Mouse (Mus musculus): Measurements from ENCODE around the gene Fam214a. TPM values are rescaled to one million over a fixed set of nuclear protein-coding genes. Genes with fewer than 3 reads are reported as not detected.
"Not testable (repeated sequence)": the region's sequence is repeated elsewhere in the genome, so short reads cannot be mapped to it uniquely, and the experiment has no call there.

Fam214a gene
- polyA plus RNA-seq, 1 experiment from 2014 or later, result 11.1 TPM

DNA sequence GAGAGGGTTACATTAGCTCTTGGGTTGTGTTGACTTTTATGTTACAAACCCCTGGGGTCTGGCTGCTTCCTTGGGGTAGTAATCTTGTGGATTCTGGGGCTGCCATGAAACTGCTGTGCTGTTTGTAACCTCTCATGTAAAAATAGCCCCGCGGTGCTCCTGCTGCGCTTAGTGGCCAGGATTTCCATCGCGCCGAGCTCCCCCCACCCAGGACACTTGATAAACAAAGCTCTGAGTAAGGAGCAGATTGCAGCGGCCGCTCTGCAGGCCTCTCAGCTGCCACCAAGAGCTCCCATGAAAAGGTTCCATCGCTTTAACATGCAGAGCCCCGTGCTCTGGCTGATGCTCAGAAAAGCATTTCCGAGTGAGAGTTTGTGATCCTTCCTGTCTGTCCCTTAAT is 22.1 kb downstream of the Fam214a start:
- no peaks in the 10 kb centered on the region for H3K36me3 ChIP-seq
- H3K4me1 ChIP-seq, result peaks cover 14% of the 10 kb centered on the region
- H3K9ac ChIP-seq, result no peak overlapping the region
- no peak for ATAC-seq (ENCODE audit: insufficient number of reproducible peaks, low FRiP score, low TSS enrichment, low read depth)
- 13% methylated on average over 11 of the region's 11 CpGs for WGBS
- no peaks in the 10 kb centered on the region for H3K27me3 ChIP-seq
- no peaks in the 10 kb centered on the region for H3K9me3 ChIP-seq
- H3K4me2 ChIP-seq, result peak overlapping the region; percentile 15; the same call in 1 of the 2 replicates
- H3K27ac ChIP-seq, result no peak overlapping the region
- no peak overlapping the region for H3K4me3 ChIP-seq

DNA sequence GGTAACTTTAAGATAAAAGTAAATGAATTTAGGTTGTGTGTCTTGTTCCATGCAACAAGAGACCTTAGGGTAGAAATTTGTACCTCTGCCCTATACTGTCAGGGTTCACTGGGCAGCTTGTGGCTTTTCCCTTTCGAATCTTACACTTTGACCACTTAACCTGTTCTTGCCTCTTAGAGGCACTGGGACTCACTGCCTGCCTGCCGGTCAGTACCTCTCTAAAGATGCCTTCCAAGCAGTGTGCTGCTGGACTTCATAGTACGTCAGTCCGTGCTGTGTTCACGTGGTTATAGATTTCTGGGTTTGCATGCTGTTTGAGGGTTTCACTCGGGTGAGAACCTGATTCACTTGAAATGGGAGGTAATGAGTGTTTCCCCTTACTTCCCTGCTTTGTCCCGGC is 22.7 kb downstream of the Fam214a start:
- Histone ChIP-seq H3K27ac (peak overlapping the region; percentile 82), H3K9ac (no peak overlapping the region), H3K4me3 (peak overlapping the region; percentile 51), H3K27me3 (no peaks in the 10 kb centered on the region), H3K36me3 (no peaks in the 10 kb centered on the region), H3K9me3 (no peaks in the 10 kb centered on the region), H3K4me1 (peaks cover 14% of the 10 kb centered on the region), H3K4me2 (peak overlapping the region; percentile 75)
- 16% methylated on average over 7 of the region's 7 CpGs for WGBS
- ATAC-seq (ENCODE audit: insufficient number of reproducible peaks, low FRiP score, low TSS enrichment, low read depth), result 0 out of 2 replicates have a peak, but pooled peaks have one; percentile 10

DNA sequence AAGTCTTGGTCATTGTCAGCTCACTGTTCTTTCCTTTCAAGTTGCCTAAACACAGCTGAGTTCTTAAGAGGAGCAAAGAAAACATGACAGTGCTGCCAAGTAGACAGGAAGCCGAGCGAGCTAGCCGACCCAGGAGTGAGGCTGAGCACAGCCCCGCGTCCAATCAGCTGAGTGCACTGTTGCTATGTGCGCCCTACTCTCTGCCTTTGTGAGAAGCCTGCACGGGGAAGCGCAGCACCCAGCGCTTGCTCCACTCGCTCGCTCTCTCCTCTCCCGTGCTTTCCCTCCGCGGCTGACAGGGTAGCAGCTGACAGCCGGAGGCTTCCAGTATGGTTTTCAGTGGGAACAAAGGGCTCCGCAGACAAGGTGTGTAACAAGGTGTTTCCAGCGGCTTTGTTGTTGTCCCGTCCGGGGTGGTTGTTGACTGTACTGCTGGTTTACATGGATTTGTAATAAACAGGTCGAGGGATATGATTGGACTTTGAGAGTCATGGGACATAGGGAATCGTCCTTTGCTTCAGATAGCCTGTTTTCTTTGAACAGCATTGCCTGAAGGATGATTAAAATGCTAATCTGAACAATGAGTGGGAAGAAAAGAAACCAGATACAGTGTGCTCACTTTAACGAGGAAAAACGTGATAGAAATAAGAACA is 23.4 kb downstream of the Fam214a start:
- Histone ChIP-seq H3K36me3 (no peaks in the 10 kb centered on the region), H3K9ac (peak overlapping the region; percentile 54), H3K4me2 (peak overlapping the region; percentile 75), H3K27ac (peak overlapping the region; percentile 82), H3K27me3 (no peaks in the 10 kb centered on the region), H3K9me3 (no peaks in the 10 kb centered on the region), H3K4me3 (peak overlapping the region; percentile 51), H3K4me1 (peaks cover 14% of the 10 kb centered on the region)
- ATAC-seq (ENCODE audit: insufficient number of reproducible peaks, low FRiP score, low TSS enrichment, low read depth), result peak; percentile 98
- WGBS, result under 1% methylated on average over 23 of the region's 23 CpGs

DNA sequence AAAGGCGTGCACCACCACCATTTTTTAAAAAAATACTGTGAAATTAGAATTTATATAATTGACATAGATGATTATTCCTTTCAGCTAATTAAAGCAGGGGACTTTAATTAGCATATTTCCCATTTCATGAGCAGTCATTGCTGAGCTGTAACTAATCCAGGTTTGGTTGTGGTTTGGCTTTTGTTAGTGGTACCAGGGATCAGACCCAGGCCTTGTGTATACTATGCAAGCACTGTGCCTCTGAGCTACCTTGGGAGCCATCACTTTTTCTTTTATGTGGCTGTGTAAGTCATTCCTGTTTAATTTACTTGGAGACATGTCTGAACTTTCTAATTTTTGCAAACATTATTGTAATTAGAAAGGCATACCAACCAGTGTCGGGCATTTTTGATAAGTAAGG is 24.6 kb downstream of the Fam214a start:
- no peaks in the 10 kb centered on the region for H3K27me3 ChIP-seq
- no peak overlapping the region for H3K27ac ChIP-seq
- 73% methylated on average over 2 of the region's 2 CpGs for WGBS
- no peak overlapping the region for H3K4me3 ChIP-seq
- H3K9me3 ChIP-seq, result no peaks in the 10 kb centered on the region
- no peak for ATAC-seq (ENCODE audit: insufficient number of reproducible peaks, low FRiP score, low TSS enrichment, low read depth)
- H3K4me2 ChIP-seq, result no peak overlapping the region
- no peaks in the 10 kb centered on the region for H3K36me3 ChIP-seq
- no peak overlapping the region for H3K9ac ChIP-seq
- H3K4me1 ChIP-seq, result peaks cover 14% of the 10 kb centered on the region

DNA sequence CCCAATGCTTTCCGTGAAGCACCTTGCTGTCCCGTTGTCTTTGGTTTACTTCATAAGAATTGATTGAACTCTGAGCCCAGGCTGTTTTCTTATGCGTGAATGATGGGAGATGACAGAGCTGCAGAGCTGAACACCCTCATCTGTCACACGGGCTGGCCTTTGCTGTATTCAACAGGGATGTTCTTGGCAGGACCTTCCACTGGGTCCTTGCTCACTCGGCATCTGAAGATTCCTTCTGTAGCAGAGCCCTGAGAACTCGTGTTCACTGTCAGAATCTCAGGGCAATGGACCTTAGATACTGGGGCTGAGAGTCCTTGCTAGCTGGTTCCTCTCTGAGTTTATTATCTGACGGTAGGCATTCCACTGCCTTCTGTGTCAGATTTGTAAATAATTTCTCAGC is 25.3 kb downstream of the Fam214a start:
- Histone ChIP-seq H3K9ac (no peak overlapping the region), H3K4me2 (no peak overlapping the region), H3K9me3 (no peaks in the 10 kb centered on the region), H3K4me3 (no peak overlapping the region), H3K27me3 (no peaks in the 10 kb centered on the region), H3K36me3 (no peaks in the 10 kb centered on the region), H3K4me1 (peaks cover 14% of the 10 kb centered on the region), H3K27ac (no peak overlapping the region)
- no peak for ATAC-seq (ENCODE audit: insufficient number of reproducible peaks, low FRiP score, low TSS enrichment, low read depth)
- 77% methylated on average over 7 of the region's 7 CpGs for WGBS

DNA sequence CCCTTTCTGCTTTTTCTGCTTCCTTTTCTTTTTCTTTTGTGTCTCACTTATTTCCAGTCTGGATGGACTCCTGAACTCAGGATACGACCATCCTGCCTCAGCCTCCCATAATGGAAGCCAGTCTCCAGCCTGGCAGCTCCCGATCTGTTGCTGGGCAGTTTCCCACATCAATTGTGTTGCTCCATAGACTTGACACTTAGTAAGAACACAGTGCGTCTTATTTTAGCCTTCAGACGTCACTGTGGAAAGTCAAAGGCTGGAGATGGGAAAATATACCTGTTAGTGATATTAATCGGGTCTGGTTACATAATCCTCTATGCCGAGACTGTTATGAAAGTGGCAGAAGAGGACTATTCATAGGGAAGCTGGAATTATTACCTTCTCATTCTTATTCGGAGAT is 26.2 kb downstream of the Fam214a start:
- Histone ChIP-seq H3K36me3 (no peaks in the 10 kb centered on the region), H3K4me3 (no peak overlapping the region), H3K4me1 (peaks cover 14% of the 10 kb centered on the region), H3K9me3 (no peaks in the 10 kb centered on the region), H3K27ac (no peak overlapping the region), H3K9ac (no peak overlapping the region), H3K27me3 (no peaks in the 10 kb centered on the region), H3K4me2 (no peak overlapping the region)
- 75% methylated on average over 7 of the region's 7 CpGs for WGBS
- no peak for ATAC-seq (ENCODE audit: insufficient number of reproducible peaks, low FRiP score, low TSS enrichment, low read depth)

DNA sequence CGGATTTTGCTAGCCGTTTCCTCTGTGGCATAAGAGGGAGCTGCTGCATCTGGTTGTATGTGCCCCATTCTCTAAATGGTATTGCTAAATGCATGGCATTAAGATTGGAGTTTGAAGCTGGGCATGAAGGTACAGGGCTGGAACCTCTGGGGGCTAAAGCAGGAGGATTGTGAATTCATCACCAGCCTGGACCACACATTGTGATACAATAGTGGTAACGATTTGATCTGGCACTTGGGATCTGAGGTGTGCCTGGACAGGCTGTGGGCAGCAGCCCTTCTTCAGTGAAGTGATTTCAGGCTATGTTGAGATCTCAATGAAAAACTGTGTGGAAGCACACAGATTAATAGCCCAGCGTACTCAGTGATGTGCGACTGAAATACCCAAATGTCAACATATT is 26.7 kb downstream of the Fam214a start:
- Histone ChIP-seq H3K9me3 (no peaks in the 10 kb centered on the region), H3K4me1 (peaks cover 12% of the 10 kb centered on the region), H3K27ac (no peak overlapping the region), H3K4me3 (no peak overlapping the region), H3K9ac (no peak overlapping the region), H3K36me3 (no peaks in the 10 kb centered on the region), H3K4me2 (no peak overlapping the region), H3K27me3 (no peaks in the 10 kb centered on the region)
- no peak for ATAC-seq (ENCODE audit: insufficient number of reproducible peaks, low FRiP score, low TSS enrichment, low read depth)
- WGBS, result 73% methylated on average over 5 of the region's 5 CpGs

DNA sequence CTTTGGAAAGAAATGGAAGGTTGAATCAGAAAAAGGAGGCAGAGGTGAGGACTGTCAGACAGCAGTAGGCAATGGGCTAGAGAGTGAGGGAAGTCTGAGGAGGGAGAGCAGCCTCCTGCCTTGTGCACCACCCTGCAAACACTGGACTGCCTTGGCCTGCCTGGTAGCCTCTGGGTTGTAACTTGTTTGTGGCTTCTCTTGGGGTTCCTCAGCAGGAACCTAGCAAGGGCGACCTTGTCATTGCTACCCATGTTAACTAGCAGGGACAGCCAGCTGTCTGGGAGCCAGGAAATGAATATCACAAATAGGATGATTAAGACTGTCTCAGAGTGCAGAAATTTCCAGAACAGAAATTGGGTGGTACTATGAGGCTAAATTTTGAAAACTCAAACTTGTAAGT is 27.2 kb downstream of the Fam214a start:
- Histone ChIP-seq H3K27me3 (no peaks in the 10 kb centered on the region), H3K36me3 (no peaks in the 10 kb centered on the region), H3K4me1 (peaks cover 8% of the 10 kb centered on the region), H3K9ac (no peak overlapping the region), H3K27ac (no peak overlapping the region), H3K4me2 (no peak overlapping the region), H3K9me3 (no peaks in the 10 kb centered on the region), H3K4me3 (no peak overlapping the region)
- WGBS, result 78% methylated on average over 1 of the region's 1 CpGs
- ATAC-seq (ENCODE audit: insufficient number of reproducible peaks, low FRiP score, low TSS enrichment, low read depth), result no peak

DNA sequence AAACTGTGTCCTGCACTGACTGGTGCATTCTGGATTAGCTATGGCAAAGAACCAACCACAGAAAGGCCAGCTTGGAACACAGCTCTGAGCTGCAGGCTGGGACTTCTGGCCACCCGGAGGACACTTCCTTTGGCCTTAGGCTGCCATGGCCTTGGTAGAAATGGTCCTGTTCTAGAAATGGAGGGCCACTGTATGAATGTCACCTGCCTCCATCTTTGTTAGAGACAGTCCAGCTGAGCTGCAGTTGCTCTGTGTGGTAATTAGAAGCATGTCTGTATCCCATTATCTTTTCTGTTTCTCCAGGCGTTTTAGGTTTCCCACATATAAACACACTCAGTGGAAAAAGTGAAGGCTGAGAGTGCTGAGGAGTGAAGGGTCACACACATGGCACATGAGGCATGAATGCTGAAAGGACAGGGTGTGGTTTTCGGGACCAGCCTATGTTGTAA is 29.0 kb downstream of the Fam214a start:
- no peak for ATAC-seq (ENCODE audit: insufficient number of reproducible peaks, low FRiP score, low TSS enrichment, low read depth)

DNA sequence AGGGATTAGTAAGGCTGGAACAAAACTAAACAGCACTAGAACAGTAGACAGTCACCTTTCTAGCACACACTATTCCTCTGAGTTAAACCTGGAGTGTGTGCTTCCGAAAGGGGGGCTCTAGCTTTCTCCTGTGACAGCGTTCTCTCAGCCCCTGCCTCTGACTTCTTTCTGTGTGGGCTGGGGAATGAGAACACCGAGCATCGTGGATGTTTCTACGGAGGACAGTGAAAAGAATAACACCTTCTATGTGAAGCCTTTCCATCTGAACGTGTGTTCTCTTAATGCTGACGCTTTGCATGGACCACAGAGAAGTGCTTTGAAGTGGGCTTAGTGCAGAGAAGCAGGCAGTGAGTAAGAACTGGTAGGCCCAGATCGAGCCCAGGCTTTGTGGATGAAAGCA is 29.5 kb downstream of the Fam214a start:
- no peak for ATAC-seq (ENCODE audit: insufficient number of reproducible peaks, low FRiP score, low TSS enrichment, low read depth)
- 75% methylated on average over 8 of the region's 8 CpGs for WGBS
- 0 out of 2 replicates have a peak overlapping the region, but pooled peaks have one; percentile 11 for H3K27ac ChIP-seq

More for the DNA sequence above, 29.0 kb downstream of the Fam214a start:
- Histone ChIP-seq H3K9ac (no peak overlapping the region), H3K9me3 (no peaks in the 10 kb centered on the region), H3K27ac (no peak overlapping the region), H3K4me1 (0 out of 2 replicates have a peak, but pooled peaks cover 8% of the 10 kb centered on the region), H3K36me3 (no peaks in the 10 kb centered on the region), H3K4me3 (no peak overlapping the region), H3K27me3 (no peaks in the 10 kb centered on the region), H3K4me2 (no peak overlapping the region)
- WGBS, result 57% methylated on average over 3 of the region's 3 CpGs

DNA sequence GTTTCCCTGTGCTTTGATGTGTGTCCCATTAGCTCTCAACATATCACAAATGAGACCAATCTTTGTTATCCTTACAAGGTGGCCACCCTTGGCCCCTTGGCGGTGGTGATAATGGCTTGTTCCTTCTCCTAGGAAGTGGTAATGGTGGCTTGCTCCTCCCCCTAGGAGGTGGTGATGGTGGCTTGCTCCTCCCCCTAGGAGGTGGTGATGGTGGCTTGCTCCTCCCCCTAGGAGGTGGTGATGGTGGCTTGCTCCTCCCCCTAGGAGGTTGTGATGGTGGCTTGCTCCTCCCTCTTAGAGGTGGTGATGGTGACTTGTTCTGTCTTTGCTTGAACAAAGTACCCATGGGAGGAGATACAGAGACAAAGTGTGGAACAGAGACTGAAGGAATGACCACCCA is 30.0 kb downstream of the Fam214a start:
- not testable (repeated sequence) for H3K9ac ChIP-seq; H3K4me2 ChIP-seq; H3K27ac ChIP-seq; ATAC-seq (ENCODE audit: insufficient number of reproducible peaks, low FRiP score, low TSS enrichment, low read depth); H3K36me3 ChIP-seq; H3K4me3 ChIP-seq; H3K9me3 ChIP-seq; H3K4me1 ChIP-seq; H3K27me3 ChIP-seq
- WGBS, result 84% methylated on average over 1 of the region's 1 CpGs

More for the DNA sequence above, 29.5 kb downstream of the Fam214a start:
- H3K27me3 ChIP-seq, result no peaks in the 10 kb centered on the region
- H3K4me3 ChIP-seq, result no peak overlapping the region
- H3K9ac ChIP-seq, result no peak overlapping the region
- no peaks in the 10 kb centered on the region for H3K36me3 ChIP-seq
- H3K4me2 ChIP-seq, result no peak overlapping the region
- H3K9me3 ChIP-seq, result no peaks in the 10 kb centered on the region
- 0 out of 2 replicates have a peak, but pooled peaks cover 8% of the 10 kb centered on the region for H3K4me1 ChIP-seq

DNA sequence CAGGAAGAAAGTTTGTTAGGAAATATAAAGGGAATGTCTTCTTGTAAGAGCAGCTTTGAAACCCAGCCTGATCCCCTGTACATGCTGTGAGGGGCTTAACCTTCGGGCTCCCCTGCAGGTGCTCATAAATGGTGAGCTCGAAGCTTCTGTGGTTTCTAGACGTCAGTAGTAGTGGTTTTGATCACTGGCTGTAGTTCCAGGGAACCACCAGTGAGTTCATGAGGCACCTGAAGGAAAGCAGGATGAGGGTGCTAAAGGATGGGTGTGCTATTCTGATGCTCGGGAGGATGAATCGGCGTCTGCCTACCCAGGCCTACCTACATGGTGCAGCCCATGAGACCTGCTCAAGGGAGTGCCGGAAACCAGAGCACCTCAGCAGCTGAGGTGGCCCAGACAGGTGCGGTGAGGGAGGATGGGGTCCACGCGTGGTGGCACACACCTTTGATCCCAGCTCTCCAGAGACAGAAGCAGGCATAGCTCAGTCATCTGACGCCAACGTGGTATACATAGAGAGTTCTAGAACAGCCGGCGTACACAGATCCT is 32.6 kb downstream of the Fam214a start:
- Histone ChIP-seq H3K4me1 (0 out of 2 replicates have a peak, but pooled peaks cover 8% of the 10 kb centered on the region), H3K36me3 (no peaks in the 10 kb centered on the region), H3K9ac (no peak overlapping the region), H3K27me3 (no peaks in the 10 kb centered on the region), H3K4me2 (no peak overlapping the region), H3K4me3 (no peak overlapping the region), H3K27ac (no peak overlapping the region), H3K9me3 (no peaks in the 10 kb centered on the region)
- no peak for ATAC-seq (ENCODE audit: insufficient number of reproducible peaks, low FRiP score, low TSS enrichment, low read depth)
- 78% methylated on average over 14 of the region's 14 CpGs for WGBS

Measured in limb, embryonic 15.5 days (tissue).